Mouse (Mus musculus) adrenal gland (tissue): ENCODE results near the gene Uqcc2.

Experiments used
- intact Hi-C: fragments of 180-260 bp; cut with DNase I; formaldehyde crosslinking; loops from one replicate; pipeline ENCODE4 v1.15.1; 2025

Uqcc2 gene

GRCm38 (mm10) chr17:27125669-27126202 lies 8.0 kb downstream of the Uqcc2 start:
- intact Hi-C loops: no loop called here

- intact Hi-C loops: no loop called here
Measured at GRCm38 (mm10) chr17:27125185-27125584, 8.5 kb downstream of the Uqcc2 start.

GRCm38 (mm10) chr17:27123813-27124375 lies 9.8 kb downstream of the Uqcc2 start:
- intact Hi-C loops: loop anchor here (5.0 kb wide), 1 partner anchor 92 kb away; no protein-coding TSS in a partner anchor

GRCm38 (mm10) chr17:27123103-27123502 lies 10.6 kb downstream of the Uqcc2 start:
- intact Hi-C loops: loop anchor here (5.0 kb wide), 1 partner anchor 91 kb away; no protein-coding TSS in a partner anchor

GRCm38 (mm10) chr17:27122701-27123100 lies 11.0 kb downstream of the Uqcc2 start:
- intact Hi-C loops: loop anchor here (5.0 kb wide), 1 partner anchor 90 kb away; no protein-coding TSS in a partner anchor

GRCm38 (mm10) chr17:27121781-27122180 lies 11.9 kb downstream of the Uqcc2 start:
- intact Hi-C loops: loop anchor here (5.0 kb wide), 1 partner anchor 89 kb away; no protein-coding TSS in a partner anchor

- intact Hi-C loops: loop anchor here (5.0 kb wide), 1 partner anchor 89 kb away; no protein-coding TSS in a partner anchor
Measured at GRCm38 (mm10) chr17:27121266-27121665, 12.4 kb downstream of the Uqcc2 start.

GRCm38 (mm10) chr17:27120561-27121024 lies 13.1 kb downstream of the Uqcc2 start:
- intact Hi-C loops: loop anchor here (5.0 kb wide), 1 partner anchor 88 kb away; no protein-coding TSS in a partner anchor

- intact Hi-C loops: loop anchor here (5.0 kb wide), 2 partner anchors 43 to 88 kb away; no protein-coding TSS in a partner anchor
Measured at GRCm38 (mm10) chr17:27119954-27120353, 13.8 kb downstream of the Uqcc2 start.

GRCm38 (mm10) chr17:27119540-27119895 lies 14.2 kb downstream of the Uqcc2 start:
- intact Hi-C loops: loop anchor here (5.0 kb wide), 1 partner anchor 42 kb away; no protein-coding TSS in a partner anchor

- intact Hi-C loops: loop anchor here (5.0 kb wide), 1 partner anchor 42 kb away; no protein-coding TSS in a partner anchor
Measured at GRCm38 (mm10) chr17:27118676-27119539, 14.8 kb downstream of the Uqcc2 start.

GRCm38 (mm10) chr17:27110072-27110471 lies 23.6 kb downstream of the Uqcc2 start:
- intact Hi-C loops: no loop called here

- intact Hi-C loops: loop anchor here (5.0 kb wide), 1 partner anchor 76 kb away; no protein-coding TSS in a partner anchor
Measured at GRCm38 (mm10) chr17:27107936-27108335, 25.8 kb downstream of the Uqcc2 start.

- intact Hi-C loops: loop anchor here (5.0 kb wide), 1 partner anchor 74 kb away; no protein-coding TSS in a partner anchor
Measured at GRCm38 (mm10) chr17:27106745-27107144, 27.0 kb downstream of the Uqcc2 start.

- intact Hi-C loops: loop anchor here (5.0 kb wide), 1 partner anchor 74 kb away; no protein-coding TSS in a partner anchor
Measured at GRCm38 (mm10) chr17:27105698-27106470, 27.8 kb downstream of the Uqcc2 start.

- intact Hi-C loops: no loop called here
Measured at GRCm38 (mm10) chr17:27101675-27102074, 32.0 kb downstream of the Uqcc2 start.

GRCm38 (mm10) chr17:27095690-27096089 lies 38.0 kb downstream of the Uqcc2 start:
- intact Hi-C loops: no loop called here

- intact Hi-C loops: no loop called here
Measured at GRCm38 (mm10) chr17:27090068-27090467, 43.6 kb downstream of the Uqcc2 start.

GRCm38 (mm10) chr17:27087426-27087825 lies 46.3 kb downstream of the Uqcc2 start:
- intact Hi-C loops: loop anchor here (5.0 kb wide), 1 partner anchor 55 kb away; no protein-coding TSS in a partner anchor

- intact Hi-C loops: loop anchor here (5.0 kb wide), 1 partner anchor 53 kb away; no protein-coding TSS in a partner anchor
Measured at GRCm38 (mm10) chr17:27085676-27086075, 48.0 kb downstream of the Uqcc2 start.
